Mouse (Mus musculus) spleen, postnatal 36 days (tissue): ENCODE measurements around the gene Cops9.

Experiments
- DNase-seq, 2 experiments: peaks; one replicate each; pipeline ENCODE4 v3.0.0; 2022; ENCODE audit warnings: low spot score in 2 of 2, mixed read lengths in 1 of 2

Cops9 gene

GRCm38 (mm10) chr1:92647026-92647425 is 5.2 kb upstream of the Cops9 start:
- no peak for DNase-seq

GRCm38 (mm10) chr1:92646601-92647000 is 4.8 kb upstream of the Cops9 start:
- DNase-seq = no peak

GRCm38 (mm10) chr1:92646111-92646510 is 4.3 kb upstream of the Cops9 start:
- no peak for DNase-seq

GRCm38 (mm10) chr1:92644916-92645315 is 3.1 kb upstream of the Cops9 start:
- no peak for DNase-seq

GRCm38 (mm10) chr1:92643691-92644090 is 1.9 kb upstream of the Cops9 start:
- no peak for DNase-seq

GRCm38 (mm10) chr1:92640393-92640792 is 1.4 kb downstream of the Cops9 start:
- no peak for DNase-seq

GRCm38 (mm10) chr1:92638736-92639135 is 3.0 kb downstream of the Cops9 start:
- no peak for DNase-seq

GRCm38 (mm10) chr1:92638181-92638580 is 3.6 kb downstream of the Cops9 start:
- no peak for DNase-seq

GRCm38 (mm10) chr1:92637501-92638172 is 4.1 kb downstream of the Cops9 start:
- DNase-seq = no peak

- DNase-seq = no peak
These were observed 5.1 kb downstream of the Cops9 start for GRCm38 (mm10) chr1:92636676-92637075.

- DNase-seq = no peak
These were observed 5.8 kb downstream of the Cops9 start for GRCm38 (mm10) chr1:92636015-92636414.

GRCm38 (mm10) chr1:92634976-92635599 is 6.7 kb downstream of the Cops9 start:
- DNase-seq = no peak

GRCm38 (mm10) chr1:92634569-92634968 is 7.2 kb downstream of the Cops9 start:
- no peak for DNase-seq

GRCm38 (mm10) chr1:92633726-92634125 is 8.1 kb downstream of the Cops9 start:
- DNase-seq = no peak

GRCm38 (mm10) chr1:92632948-92633347 is 8.8 kb downstream of the Cops9 start:
- DNase-seq = no peak

GRCm38 (mm10) chr1:92632196-92632595 is 9.6 kb downstream of the Cops9 start:
- no peak for DNase-seq

- no peak for DNase-seq
These were observed 13.6 kb downstream of the Cops9 start for GRCm38 (mm10) chr1:92628227-92628626.

- DNase-seq = no peak
These were observed 23.4 kb downstream of the Cops9 start for GRCm38 (mm10) chr1:92618360-92618759.

- no peak for DNase-seq
These were observed 24.3 kb downstream of the Cops9 start, which contains the start of gene Olfr12 for GRCm38 (mm10) chr1:92617488-92617887. TSS of gene Olfr12 (plus strand) at chr1:92617788.

GRCm38 (mm10) chr1:92616046-92616445 is 25.7 kb downstream of the Cops9 start:
- no peak for DNase-seq

GRCm38 (mm10) chr1:92614516-92614915 is 27.3 kb downstream of the Cops9 start:
- no peak for DNase-seq

- DNase-seq = no peak
These were observed 28.6 kb downstream of the Cops9 start for GRCm38 (mm10) chr1:92613175-92613574.

GRCm38 (mm10) chr1:92611008-92611407 is 30.8 kb downstream of the Cops9 start:
- DNase-seq = peak; percentile 14 to 24
